Mouse (Mus musculus) C2C12 (cell line): ENCODE data around the gene Rbp2. TPM values are rescaled to one million over a fixed set of nuclear protein-coding genes. Genes with fewer than 3 reads are reported as not detected.

Experiments
- H3K27me3 ChIP-seq: one replicate; pipeline ENCODE4 v1.6.1; 2011; ENCODE audit not compliant: control insufficient read depth, insufficient read depth, insufficient read length
- H3K36me3 ChIP-seq: one replicate; pipeline ENCODE4 v1.6.1; 2011; ENCODE audit not compliant: control insufficient read depth, insufficient read depth
- H3K4me3 ChIP-seq: one replicate; pipeline ENCODE4 v1.5.1; 2011; ENCODE audit warnings: mild to moderate bottlenecking, control low read depth; ENCODE audit not compliant: poor library complexity, insufficient read depth, severe bottlenecking
- H3K79me2 ChIP-seq: one replicate; pipeline ENCODE4 v1.6.1; 2011; ENCODE audit not compliant: control insufficient read depth, insufficient read depth
- H3K79me3 ChIP-seq: one replicate; pipeline ENCODE4 v1.6.1; 2011; ENCODE audit warnings: low read depth, control low read depth
- H3ac ChIP-seq: one replicate; pipeline ENCODE3; 2011; ENCODE audit warnings: low read depth; ENCODE audit not compliant: control insufficient read depth, insufficient read length
- CEBPB ChIP-seq: IDR thresholded peaks from one replicate; pipeline ENCODE4 v1.6.1; 2011; ENCODE audit warnings: low read depth, mild to moderate bottlenecking, control low read depth, moderate library complexity
- CTCF ChIP-seq: IDR thresholded peaks from one replicate; pipeline ENCODE4 v1.5.1; 2011; ENCODE audit not compliant: control insufficient read depth, insufficient read depth, insufficient read length
- FOSL1 ChIP-seq: IDR thresholded peaks from one replicate; pipeline ENCODE4 v1.8.0; 2011; ENCODE audit warnings: mild to moderate bottlenecking, low read length; ENCODE audit not compliant: poor library complexity, insufficient read depth, severe bottlenecking
- MAX ChIP-seq: IDR thresholded peaks from one replicate; pipeline ENCODE4 v1.6.1; 2011; ENCODE audit warnings: mild to moderate bottlenecking, control low read depth
- MYOD1 ChIP-seq: IDR thresholded peaks from one replicate; pipeline ENCODE4 v1.6.1; 2011; ENCODE audit warnings: low read depth; ENCODE audit not compliant: control insufficient read depth, insufficient read length
- MYOG ChIP-seq: IDR thresholded peaks from one replicate; pipeline ENCODE4 v1.6.1; 2011; ENCODE audit not compliant: control insufficient read depth, insufficient read length; ENCODE audit errors: extremely low read depth
- USF1 ChIP-seq: IDR thresholded peaks from one replicate; pipeline ENCODE4 v1.6.1; 2011; ENCODE audit warnings: low read depth, mild to moderate bottlenecking, control low read depth, moderate library complexity
- polyA plus RNA-seq: library from polyadenylated mRNA; unstranded; fragments of >200 nt; fragmentation: generic; extraction: Trizol; gene quantifications from one replicate; pipeline ENCODE4 v1.2.1, GENCODE M21; 2012; ENCODE audit warnings: missing spikeins

Gene Rbp2
- polyA plus RNA-seq, 1 experiment = 0.07 TPM

GRCm38 (mm10) chr9:98489532-98489931 lies 3.6 kb downstream of the Rbp2 start:
- Histone ChIP-seq H3ac (no peak overlapping the region), H3K4me3 (no peak overlapping the region), H3K79me3 (no peaks in the 10 kb centered on the region), H3K79me2 (no peaks in the 10 kb centered on the region), H3K27me3 (no peaks in the 10 kb centered on the region), H3K36me3 (no peaks in the 10 kb centered on the region)
- no peak for TF ChIP-seq MYOG

DNA sequence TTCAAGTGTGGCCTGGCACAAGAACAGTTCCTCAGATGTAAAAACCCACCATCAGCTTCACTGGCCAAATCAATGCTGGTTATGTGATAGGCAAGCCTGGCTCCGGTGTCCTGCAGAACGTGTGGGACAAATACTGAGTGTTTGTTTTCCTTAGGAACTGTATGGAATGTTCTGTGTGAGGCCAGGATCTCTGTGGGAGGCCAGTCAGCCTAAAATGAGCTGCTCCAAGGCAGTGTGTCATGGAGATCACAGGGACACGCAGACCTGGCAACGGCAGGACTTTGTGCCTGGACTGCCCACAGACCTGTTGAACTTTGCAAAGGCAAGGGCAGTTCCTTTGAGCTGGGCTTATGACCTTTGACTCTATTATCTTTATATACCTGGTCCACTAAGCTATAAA lies 4.2 kb downstream of the Rbp2 start:
- Histone ChIP-seq H3K27me3 (no peaks in the 10 kb centered on the region), H3ac (no peak overlapping the region), H3K4me3 (no peak overlapping the region), H3K36me3 (no peaks in the 10 kb centered on the region), H3K79me3 (no peaks in the 10 kb centered on the region), H3K79me2 (no peaks in the 10 kb centered on the region)
- no peak for TF ChIP-seq CEBPB
- TF ChIP-seq MYOG = no peak
- no peak for TF ChIP-seq MAX
- no peak for TF ChIP-seq CTCF
- no peak for TF ChIP-seq MYOD1
- TF ChIP-seq USF1 = no peak
- TF ChIP-seq FOSL1 = no peak

- Histone ChIP-seq H3K79me3 (no peaks in the 10 kb centered on the region), H3K36me3 (no peaks in the 10 kb centered on the region), H3ac (no peak overlapping the region), H3K4me3 (no peak overlapping the region), H3K79me2 (no peaks in the 10 kb centered on the region), H3K27me3 (no peaks in the 10 kb centered on the region)
- TF ChIP-seq CEBPB (no peak), MYOG (no peak), MYOD1 (no peak), USF1 (no peak), MAX (no peak), CTCF (no peak), FOSL1 (no peak)
These were observed 5.2 kb downstream of the Rbp2 start for GRCm38 (mm10) chr9:98491071-98491470.

GRCm38 (mm10) chr9:98492212-98492611 lies 6.3 kb downstream of the Rbp2 start:
- Histone ChIP-seq H3K27me3 (no peaks in the 10 kb centered on the region), H3ac (no peak overlapping the region), H3K4me3 (no peak overlapping the region), H3K79me2 (no peaks in the 10 kb centered on the region), H3K79me3 (no peaks in the 10 kb centered on the region), H3K36me3 (no peaks in the 10 kb centered on the region)
- TF ChIP-seq USF1 = no peak
- TF ChIP-seq CEBPB = no peak
- no peak for TF ChIP-seq MYOG
- TF ChIP-seq FOSL1 = no peak
- TF ChIP-seq MAX = no peak
- no peak for TF ChIP-seq MYOD1
- TF ChIP-seq CTCF = no peak

GRCm38 (mm10) chr9:98492821-98493220 lies 6.9 kb downstream of the Rbp2 start:
- Histone ChIP-seq H3K36me3 (no peaks in the 10 kb centered on the region), H3K27me3 (no peaks in the 10 kb centered on the region), H3K79me2 (no peaks in the 10 kb centered on the region), H3ac (no peak overlapping the region), H3K79me3 (no peaks in the 10 kb centered on the region), H3K4me3 (no peak overlapping the region)
- TF ChIP-seq MYOD1 (no peak), FOSL1 (no peak), MYOG (no peak), CTCF (no peak), MAX (no peak), USF1 (no peak), CEBPB (no peak)

- no peak overlapping the region for H3K4me3 ChIP-seq
These were observed 11.2 kb downstream of the Rbp2 start for GRCm38 (mm10) chr9:98497157-98497556.

More at GRCm38 (mm10) chr9:98497157-98497556, 11.2 kb downstream of the Rbp2 start:
- Histone ChIP-seq H3ac (no peak overlapping the region), H3K27me3 (no peaks in the 10 kb centered on the region), H3K36me3 (no peaks in the 10 kb centered on the region), H3K79me3 (no peaks in the 10 kb centered on the region), H3K79me2 (no peaks in the 10 kb centered on the region)
- TF ChIP-seq CTCF (no peak), CEBPB (no peak), MAX (no peak), MYOG (no peak), FOSL1 (no peak), MYOD1 (no peak), USF1 (no peak)
